Mouse (Mus musculus) left cerebral cortex, postnatal 4 days (tissue): ENCODE measurements around the gene Surf1. TPM values are rescaled to one million over a fixed set of nuclear protein-coding genes. Genes with fewer than 3 reads are reported as not detected.

ENCODE experiments used
- DNase-seq: peaks from one replicate; pipeline ENCODE4 v3.0.0-alpha.2; 2022
- intact Hi-C: fragments of 180-260 bp; cut with DNase I; formaldehyde crosslinking; loops from one replicate; pipeline ENCODE4 v1.15.1; 2025
- total RNA-seq, 2 experiments: library from RNA; stranded (reverse); gene quantifications; 2 replicates each; pipeline ENCODE4 v1.2.3; 2021

Gene Surf1
- total RNA-seq, 2 experiments from 2014 or later, result 69.5 to 72.4 TPM

DNA sequence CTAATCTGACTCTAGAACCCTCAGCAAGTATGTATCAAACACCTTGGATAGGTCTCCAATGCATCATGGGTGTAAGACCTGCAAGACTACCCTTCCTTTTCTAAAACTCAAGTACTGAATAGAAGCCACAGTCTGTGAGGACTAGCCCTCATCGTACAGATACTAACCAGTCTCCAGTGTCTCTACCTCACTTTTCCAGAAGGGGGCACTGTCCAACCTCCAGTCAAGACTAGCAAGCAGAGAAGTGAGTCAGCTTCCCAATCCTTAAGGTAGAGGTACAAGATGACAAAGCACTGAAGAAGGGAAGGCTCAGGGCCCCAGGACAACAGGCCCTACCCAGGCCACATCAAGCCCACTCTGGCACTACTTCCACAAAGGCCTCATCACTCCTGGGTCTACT is 14.1 kb upstream of the Surf1 start:
- peak; percentile 60 for DNase-seq
- intact Hi-C loops, result loop anchor here (5.0 to 10.0 kb wide), 2 partner anchors 104 to 307 kb away; no protein-coding TSS in a partner anchor

DNA sequence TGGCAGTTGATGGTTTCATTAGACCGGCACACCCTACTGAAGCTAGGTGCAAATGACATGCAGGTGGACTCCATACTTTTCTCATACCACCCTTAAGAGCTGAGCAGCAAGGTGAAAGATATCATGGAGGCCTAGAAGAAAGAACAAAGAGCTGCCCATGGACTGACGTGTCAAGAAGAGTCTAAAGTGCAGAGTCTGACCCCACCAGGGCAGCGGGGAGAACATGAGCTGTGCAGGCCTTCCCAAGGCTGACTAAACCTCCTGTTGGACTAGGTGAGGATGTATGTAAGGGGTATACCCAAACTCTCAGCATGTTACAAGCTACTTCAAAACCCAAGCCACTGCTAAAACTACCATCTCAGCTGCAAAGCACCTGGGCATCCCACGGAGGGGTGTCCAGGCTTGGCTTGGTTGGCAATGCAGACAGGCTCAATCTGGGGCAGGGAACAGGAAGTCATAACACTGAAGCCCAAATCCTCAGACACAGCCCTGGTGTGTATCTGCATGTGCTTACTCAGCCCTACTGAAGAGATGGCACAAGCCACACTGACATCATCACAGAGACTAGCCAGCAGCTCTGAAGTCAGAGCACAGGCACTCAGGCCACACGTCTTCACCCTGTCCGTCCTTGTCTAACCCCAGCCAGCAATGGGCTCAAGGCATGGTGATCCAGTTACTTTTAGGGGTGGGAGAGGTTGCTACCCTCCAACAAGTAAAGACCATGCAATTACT is 11.6 kb upstream of the Surf1 start:
- intact Hi-C loops, result no loop called here
- no peak for DNase-seq

GRCm38 (mm10) chr2:26921784-26922183 is 5.5 kb upstream of the Surf1 start:
- DNase-seq, result no peak
- intact Hi-C loops, result no loop called here

- intact Hi-C loops, result no loop called here
- DNase-seq, result no peak
These were observed 4.0 kb upstream of the Surf1 start for GRCm38 (mm10) chr2:26920190-26920855.

GRCm38 (mm10) chr2:26919684-26920083 is 3.4 kb upstream of the Surf1 start:
- DNase-seq, result no peak
- intact Hi-C loops, result no loop called here

DNA sequence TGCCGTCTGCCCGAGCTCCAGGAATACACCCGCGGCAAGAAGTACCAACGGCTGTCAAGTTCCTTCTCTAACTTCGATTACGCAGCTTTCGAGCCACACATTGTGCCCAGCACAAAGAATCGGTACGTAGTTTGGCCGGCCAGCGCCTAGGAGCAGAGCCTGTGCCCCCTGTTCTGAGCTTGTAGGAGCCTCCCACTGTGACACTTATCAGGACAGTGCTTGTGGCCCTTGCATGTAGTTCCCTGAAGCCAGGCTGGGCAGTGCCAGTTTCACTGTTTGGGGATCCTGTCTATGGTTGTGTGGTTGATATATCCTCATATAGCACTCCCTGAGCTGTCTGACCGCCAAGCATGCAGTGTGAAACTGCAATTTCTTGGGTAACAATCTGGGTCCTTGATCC is 408 bp upstream of the Surf1 start:
- no peak for DNase-seq
- intact Hi-C loops, result no loop called here

DNA sequence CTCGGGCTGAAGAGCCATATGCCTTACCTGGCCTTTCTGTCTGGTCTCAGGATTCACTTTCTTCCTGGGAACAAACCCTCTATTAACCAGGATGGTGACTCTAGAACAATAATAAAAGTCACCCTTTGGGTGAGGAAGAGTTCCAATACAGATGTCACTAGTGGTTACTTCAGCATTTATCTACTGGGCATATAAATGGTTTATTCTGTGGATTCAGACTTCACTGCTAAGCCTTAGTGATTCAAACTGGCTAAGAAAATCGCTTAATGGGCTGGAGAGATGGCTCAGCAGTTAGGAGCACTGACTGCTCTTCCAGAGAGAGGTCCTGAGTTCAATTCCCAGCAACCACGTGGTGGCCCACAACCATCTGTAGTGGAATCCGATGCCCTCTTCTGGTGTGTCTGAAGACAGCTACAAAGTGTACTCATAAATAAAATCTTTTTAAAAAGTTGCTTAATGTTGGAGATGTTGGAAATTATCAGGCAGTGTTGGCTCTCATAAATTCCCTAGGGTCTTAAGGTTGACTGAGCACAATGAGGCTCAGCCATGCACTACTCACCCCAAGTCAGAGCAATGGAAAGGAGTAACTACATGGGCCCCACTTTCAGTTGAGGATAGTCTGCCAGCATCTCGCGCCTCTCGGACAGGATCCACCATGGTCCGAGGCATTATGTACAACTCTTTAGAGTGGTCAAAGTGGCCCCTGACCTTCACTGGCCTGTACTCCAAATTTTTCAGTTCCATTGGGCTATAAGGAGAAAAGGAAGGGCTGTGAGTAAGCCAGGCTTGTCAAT is 2.0 kb downstream of the Surf1 start:
- intact Hi-C loops, result no loop called here

GRCm38 (mm10) chr2:26913416-26914147 is 2.7 kb downstream of the Surf1 start:
- no peak for DNase-seq
- intact Hi-C loops, result no loop called here

More for the DNA sequence above, 2.0 kb downstream of the Surf1 start:
- DNase-seq, result no peak

- intact Hi-C loops, result no loop called here
- no peak for DNase-seq
These were observed 4.0 kb downstream of the Surf1 start for GRCm38 (mm10) chr2:26912253-26912770.

GRCm38 (mm10) chr2:26910994-26911765 is 5.2 kb downstream of the Surf1 start:
- DNase-seq, result peak; percentile 79

DNA sequence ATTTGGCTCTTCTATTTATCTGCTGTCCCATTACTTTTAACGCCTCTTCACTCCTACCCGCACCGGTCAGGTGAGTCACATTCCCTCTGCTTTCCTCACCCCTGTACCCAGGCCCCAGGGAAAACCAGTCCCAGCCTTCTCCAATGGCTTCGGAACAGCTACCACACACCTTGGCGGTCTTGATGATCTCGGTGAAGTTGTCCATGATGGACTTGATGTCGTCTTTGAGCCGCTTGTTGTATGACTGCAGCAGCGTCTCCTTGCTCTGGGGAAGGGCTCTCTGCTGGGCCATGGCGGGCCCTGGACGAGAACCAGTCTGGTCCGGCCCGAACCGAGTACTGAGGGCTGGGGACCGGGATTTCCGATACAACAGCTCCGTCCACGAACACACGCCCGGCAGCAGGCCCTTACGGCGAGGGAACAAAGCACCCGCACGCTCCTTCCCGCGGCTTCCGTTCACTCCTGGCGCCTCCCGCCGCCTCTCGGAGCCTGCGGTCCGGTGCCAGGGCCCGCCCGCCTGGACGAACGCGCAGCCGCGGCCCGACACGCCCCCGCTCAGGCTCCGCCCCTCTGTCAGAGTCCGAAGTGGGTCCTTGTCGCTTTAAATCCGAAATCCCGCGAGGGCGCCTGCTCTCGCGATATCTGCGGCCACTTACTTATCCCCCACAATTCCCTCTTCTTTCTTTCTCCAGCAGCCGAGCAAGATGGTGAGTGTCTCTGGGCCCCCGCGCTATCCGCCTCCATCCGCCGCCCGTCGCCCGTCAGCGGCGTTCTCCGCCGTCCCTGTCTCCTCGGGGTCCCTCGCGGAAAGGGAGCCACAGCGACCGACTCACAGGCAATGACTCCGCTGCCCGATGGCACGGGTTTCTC is 6.0 kb downstream of the Surf1 start, which contains the start of the genes Med22 and Rpl7a:
Gene Med22, minus strand, starts transcription at position 554 of the 870 bp plus-strand sequence.
Gene Rpl7a, plus strand, starts transcription at position 641 of the 870 bp plus-strand sequence.
- peak; percentile 100 for DNase-seq
- intact Hi-C loops, result no loop called here

More at GRCm38 (mm10) chr2:26910994-26911765, 5.2 kb downstream of the Surf1 start:
- intact Hi-C loops, result no loop called here

DNA sequence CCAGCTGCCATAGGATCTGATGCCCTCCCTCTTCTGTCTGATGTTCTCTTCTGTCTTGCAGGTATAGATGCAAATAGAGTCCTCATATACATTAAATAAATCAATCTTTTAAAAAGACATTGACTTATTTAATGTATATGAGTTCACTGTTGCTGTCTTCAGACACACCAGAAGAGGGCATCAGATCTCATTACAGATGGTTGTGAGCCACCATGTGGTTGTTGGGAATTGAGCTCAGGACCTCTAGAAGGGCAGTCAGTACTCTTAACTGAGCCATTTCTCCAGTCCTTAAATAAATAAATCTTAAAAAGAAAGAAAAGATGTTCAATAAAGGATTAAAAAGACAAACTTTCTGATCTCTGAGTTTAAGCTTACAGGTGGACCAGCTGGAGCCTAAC is 6.9 kb downstream of the Surf1 start:
- DNase-seq, result no peak
- intact Hi-C loops, result no loop called here

DNA sequence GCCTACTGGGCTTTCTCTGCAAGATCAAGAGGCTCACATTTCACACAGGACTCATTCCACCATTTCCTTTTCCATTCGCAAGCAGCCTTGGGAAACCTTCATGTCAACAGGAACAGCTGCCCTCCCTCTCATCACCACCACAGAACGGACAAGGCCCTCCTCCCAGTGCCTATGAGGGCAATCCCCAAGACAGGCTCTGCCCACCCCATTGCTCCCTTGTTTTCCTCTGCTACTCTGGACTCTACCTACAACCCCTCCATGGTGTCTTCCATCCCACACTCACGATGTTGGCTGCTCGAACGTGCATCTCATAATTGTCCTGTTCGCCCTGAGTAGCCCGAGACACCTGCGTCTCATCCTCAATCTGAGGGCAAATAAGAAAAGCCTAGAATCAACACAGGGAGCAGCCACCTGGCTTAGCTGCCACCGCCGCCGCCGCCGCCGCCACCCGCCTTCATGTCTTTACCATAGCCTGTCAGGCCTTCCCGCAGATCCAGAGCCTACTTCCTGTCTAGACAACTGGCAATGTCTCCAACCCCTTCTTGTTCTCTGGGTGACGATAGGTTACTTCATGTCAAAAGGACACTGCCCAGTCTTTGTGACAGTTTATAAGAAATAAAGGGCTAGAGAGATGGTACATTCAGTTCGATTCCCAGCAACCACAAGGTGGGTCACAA is 7.5 kb downstream of the Surf1 start:
- intact Hi-C loops, result no loop called here
- DNase-seq, result no peak

DNA sequence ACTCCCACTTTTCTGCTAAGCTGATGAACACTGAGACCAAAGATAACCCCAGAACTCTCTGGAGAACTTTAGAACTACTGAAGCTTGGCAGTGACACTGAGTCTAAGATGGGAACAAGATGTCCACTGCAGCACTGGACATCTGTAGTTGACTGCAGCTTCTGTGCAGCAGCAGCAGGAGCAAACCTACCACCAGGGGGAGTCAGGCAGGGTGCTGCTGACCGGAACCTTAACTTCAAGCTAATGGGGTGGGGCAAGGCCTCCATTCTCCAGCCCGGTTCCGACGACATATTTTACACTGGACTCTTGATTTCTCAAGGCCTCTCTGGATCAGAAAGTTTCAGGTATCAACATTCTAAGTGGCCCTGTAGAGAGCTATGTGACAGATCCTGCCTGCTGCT is 9.2 kb downstream of the Surf1 start:
- DNase-seq, result peak; percentile 44
- intact Hi-C loops, result no loop called here

DNA sequence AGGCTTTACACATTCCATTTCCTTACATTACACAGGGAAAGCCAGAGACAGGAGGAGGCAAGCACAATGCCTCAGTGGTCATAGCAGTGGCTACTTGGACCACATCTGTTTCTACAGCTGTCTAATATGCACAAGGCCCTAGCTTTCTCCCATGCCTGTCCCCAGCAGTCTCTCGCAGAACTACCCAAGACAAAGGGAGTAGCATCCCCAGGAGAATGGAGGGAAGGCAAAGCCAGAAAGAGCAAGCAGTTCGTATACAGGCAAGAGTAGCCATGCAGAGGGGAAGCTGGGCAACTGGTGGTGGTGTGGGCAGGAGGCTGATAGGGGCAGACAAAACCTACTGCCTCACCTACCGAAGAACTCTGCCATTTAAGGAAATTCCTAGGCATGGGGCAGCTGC is 9.9 kb downstream of the Surf1 start:
- DNase-seq, result no peak
- intact Hi-C loops, result no loop called here

DNA sequence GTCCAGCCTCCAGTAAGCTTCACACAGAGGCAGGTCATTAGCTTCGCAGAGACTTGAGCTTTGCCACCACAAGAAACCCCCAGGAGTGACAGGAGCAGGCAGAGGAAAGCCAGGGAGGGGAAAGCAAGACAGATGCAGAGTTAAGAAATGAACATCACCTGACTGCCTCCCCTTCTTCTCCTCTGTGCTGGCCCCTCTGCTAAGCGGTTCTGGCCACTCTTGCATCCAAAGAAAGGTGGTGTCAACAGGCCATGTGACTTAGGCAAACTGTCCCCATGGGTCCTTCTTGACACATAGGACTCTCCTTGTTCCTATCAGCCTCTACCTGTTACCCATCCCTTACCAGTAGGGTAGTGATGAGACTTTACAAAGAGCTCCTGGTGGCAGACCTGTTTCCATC is 10.4 kb downstream of the Surf1 start:
- no peak for DNase-seq
- intact Hi-C loops, result no loop called here

DNA sequence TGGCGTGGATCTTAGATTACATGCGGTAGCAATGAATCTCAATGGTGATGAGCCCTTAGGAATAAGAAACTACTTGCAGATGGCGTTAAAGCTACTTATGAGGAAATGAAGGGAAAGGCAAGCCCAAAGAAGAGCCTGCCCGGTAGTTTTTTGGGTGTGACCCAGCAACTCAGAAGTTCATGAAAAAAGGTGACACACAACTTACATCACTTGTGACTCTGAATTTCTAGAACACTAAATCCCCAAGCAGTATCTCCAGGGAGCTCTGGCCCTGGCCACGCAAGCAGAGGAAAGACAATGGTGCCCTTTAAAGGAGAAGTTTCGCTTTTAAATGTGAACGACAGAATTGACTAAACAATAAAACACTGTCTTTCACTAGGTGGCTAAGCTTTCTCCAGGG is 13.0 kb downstream of the Surf1 start:
- intact Hi-C loops, result loop anchor here (5.0 kb wide), 1 partner anchor 256 kb away; no protein-coding TSS in a partner anchor
- no peak for DNase-seq
